Mouse (Mus musculus) kidney, adult 11 months (tissue): ENCODE measurements at regions not wholly inside any gene's neighbourhood (a gene's known extent, or its start where the extent isn't known, plus 50 kb on each side); places are given as distances from the start of the nearest gene placed in this dataset.
"Not testable (repeated sequence)": the region's sequence is repeated elsewhere in the genome, so short reads cannot be mapped to it uniquely, and the experiment has no call there.

Experiments
- DNase-seq: peaks from one replicate; pipeline ENCODE4 v3.0.0; 2022

DNA sequence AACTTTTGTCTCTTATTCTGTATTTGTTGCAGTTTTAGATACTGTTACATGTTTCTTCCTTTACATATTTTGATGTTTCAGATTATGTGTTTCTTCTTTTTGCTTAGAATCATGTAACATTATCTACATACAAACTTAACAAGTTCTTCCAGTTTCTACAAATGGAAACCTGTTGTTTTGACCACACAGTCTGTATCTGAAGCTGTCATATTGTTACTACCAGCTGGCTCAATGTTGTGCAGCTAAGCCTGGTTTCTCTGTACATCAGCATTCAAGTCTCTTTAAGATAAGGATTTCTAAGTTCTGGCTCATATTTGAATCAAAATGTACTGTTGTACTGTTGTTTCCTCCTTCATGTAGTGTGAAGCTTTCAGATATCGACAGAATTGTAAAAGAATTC, 65.4 kb upstream of the Vps41 start:
- no peak for DNase-seq

DNA sequence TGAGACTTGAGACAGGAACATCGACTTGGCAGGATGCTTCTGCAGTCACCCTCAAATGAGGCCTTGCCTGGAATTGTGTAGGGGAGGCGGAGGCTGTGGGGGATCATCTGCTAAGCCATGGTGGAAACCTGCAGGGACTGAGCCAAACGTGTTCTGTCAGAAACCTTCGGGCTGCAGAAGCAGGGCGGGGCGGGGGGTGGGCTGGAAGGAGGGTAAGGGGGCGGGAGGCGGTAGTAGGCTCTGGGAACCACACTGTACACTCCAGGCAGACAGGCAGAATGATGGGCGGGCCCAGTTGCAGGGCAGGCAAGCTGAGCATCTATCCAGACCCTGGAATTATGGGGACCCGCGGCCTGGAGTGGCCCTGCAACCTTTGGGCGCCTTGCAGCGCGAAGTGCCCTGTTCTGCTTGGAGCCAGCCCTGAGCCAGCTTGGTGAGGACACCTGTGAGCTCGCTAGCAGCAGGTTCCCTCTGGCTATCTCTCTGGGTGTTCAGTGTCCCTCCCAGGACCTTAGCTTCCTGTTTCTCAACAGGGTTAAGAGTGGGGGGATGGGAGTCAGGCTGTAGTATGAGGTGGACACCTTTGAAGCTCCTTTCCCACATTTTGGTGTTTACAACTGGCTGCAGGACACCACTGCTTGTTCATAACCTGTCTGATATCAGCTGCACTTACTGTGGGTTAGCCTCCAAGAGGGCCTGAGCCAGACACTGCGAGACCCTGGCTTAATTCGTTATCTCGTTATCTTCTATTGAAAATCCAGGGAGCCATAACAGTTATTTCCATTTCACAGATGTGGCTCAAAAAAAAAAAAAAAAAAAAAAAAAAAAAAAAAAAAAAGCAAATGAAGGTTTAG, 102.1 kb upstream of the Vps41 start:
- DNase-seq: no peak

DNA sequence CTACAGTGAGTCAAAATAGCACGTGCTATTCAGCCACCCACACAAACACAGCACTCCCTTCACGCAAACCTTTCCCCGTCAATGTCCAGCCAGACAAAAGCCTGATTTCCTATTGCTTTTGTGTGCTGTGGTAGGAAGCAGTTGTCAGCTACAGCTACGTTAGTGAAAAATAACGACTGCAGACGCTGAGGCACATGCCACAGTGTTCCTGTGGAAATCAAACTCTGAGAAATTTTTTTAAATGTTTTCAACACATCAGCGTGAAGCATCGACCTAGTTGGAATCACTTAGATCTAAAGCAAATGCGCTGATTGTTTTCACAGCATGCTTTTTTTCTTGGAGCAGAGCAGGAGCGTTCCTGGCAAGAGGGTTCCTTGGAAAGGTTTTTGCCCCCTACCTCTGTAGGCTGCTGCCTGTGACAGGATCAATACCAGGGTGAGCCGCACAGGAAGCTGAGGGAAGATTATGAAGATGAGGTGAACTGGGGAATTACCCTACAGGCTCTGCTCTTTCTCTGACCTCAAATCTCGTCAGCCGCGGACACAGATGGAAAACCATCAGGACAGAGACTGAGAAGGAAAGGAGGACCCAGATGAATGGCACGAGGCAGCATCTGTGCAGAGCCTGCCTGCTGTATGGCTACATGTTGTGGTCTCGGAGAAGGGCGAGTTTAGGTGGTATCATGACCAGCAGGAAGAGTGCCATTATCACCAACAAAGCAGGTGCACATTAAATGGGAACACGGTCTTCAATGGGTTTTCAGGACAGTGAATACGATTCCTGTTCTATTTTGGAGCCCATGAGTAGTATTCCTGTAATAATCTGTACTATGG, 136.2 kb upstream of the Vps41 start:
- no peak for DNase-seq

DNA sequence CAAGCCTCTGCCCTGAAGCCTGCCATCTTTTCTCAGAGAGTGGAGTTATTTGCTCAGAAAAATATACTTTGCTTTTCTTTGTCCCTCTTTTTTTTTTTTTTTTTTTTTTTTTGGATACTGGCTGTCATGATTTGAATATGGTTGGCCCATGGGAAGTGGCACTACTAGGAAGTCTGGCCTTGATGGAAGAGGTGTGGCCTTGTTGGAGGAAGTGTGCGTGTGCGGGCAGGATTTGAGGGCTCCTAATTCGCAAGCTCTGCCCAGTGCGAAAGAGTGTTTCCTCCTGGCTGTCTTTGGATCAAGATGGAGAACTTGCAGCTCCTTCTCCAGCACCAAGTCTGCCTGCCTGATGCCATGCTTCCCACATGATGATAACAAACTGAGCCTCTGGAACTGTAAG, 141.1 kb upstream of the Vps41 start:
- no peak for DNase-seq

DNA sequence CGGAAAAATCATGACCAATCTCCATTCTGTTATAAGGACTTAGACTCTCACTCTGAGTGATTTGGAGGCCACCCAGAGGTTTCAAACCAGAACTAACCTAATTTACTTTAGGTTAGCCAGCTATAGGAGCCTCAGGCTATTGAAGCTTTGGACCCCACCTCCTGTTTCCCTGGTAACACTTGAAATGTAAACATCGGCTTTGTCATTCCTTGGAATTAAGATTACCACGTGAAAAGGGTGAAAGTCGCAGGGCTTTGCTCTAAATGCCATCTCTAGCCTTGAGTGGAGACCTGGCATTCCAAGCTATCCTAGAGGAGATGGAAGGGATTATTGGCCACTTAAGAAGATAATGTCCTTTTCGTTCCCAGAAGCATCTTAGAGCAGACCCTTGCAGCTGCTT, 141.5 kb upstream of the Vps41 start:
- no peak for DNase-seq

DNA sequence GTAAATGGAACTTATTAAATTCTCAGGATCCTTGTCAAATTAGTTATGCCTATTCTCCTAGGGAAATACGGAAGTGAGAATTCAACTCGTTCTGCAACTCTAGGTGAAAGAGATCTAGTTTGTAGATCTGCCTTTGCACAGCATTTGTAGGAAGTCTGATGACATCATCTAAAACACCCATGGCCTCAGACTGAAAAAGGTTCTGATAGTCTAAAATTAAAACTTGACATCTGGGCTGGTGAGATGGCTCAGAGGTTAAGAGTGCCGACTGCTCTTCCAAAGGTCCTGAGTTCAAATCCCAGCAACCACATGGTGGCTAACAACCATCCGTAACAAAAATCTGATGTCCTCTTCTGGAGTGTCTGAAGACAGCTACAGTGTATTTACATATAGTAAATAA, 144.5 kb upstream of the Pou6f2 start:
- DNase-seq: not testable (repeated sequence)

DNA sequence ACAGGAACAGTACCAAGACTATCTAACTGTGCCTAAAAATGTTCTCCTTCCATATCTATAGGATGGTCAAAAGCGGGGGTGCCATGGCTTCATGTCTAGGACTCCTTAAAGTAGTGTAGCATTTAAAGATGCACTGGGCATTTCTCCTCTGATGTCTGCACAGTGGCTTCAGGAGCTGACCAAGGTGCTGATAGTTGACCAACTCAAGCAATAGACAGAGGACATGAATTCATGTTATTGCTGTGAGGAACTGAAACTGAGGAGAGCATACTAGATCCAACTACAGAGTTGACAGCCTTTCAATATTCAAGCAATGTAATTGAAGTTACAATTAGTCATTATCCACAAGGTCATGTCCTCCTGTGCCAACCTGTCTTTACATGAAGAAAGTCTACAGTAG, 133.0 kb upstream of the Pou6f2 start:
- no peak for DNase-seq

DNA sequence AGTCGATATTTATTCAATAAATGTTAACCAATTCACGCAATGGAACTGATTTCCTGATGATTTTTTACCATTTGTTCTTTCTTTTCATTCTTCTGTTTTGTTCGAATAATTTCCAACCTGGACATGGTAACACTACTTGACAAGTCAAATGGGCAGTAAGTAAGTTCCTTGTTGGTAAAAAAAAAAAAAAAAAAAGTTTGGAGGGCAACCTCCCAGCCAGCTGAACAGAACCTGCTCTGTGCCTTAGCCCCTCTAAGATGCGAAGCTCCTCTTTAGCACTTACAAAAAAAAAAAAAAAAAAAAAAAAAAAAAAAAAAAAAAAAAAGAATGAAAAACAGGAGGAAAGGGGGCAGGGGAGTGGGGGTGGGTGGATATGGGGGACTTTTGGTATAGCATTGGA, 100.7 kb upstream of the Pou6f2 start:
- DNase-seq: no peak

DNA sequence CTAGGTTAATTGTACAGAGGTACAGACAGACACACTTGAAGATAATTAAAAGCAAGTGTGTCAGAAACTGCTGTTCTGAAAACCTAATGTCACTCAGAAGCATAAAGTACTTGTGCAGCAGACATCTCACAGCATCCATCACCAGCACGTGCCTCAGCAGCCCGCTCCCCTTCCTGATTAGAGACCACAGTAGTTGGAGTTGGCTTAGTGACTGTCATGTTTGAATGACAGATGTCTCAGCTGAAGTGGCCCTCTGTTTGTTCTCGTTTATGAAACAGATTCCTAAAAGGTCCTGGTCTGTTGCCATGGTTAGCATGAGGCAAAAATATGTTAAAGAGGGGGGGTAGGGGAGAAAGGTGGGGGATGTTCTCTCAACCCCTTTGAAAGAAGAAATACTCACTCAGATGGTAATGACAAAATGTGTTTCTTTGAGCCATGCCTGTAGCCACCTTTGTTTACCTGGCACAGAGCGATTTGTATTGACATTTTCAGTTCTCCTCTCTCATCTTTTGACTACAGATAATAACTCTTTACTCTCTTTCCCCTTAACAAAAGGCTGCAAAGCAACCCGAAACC, 100.2 kb upstream of the Pou6f2 start:
- DNase-seq: no peak

DNA sequence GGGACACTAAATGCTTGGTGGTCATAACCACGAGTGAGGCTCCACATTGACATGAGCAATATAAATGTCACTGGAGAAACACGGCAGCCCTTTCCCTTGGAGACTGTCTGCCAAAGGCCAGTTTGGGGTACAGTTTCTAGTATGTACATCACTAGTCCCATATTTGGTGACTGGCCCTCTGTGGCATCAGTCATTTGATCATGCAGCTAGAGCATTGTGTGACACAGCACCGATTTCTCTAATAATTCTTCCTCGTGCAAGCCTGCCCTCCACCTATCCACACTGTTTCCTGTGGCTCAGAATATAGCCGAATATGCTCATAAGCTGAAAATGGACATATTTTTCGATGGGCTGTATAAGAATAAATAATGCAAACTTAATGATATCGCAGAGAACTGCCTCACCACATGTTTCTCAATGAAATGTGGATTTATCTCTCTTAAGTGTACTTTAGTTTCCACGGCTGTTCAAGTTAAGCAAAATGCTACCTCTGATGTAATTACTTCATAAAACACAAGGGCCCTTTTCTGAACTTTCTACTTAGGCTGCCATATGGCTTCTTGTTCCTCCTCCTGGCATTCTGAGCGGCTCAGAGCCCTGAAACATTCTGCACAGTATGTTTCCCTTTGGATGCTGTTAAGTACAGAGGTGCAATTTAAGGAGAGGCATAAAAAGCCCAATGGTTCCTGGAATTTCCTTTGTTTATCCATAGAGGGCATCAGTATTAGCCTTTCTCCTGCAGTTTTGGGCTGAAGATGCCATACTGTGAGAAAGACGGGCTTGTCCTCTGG, 97.7 kb upstream of the Pou6f2 start:
- DNase-seq: no peak

DNA sequence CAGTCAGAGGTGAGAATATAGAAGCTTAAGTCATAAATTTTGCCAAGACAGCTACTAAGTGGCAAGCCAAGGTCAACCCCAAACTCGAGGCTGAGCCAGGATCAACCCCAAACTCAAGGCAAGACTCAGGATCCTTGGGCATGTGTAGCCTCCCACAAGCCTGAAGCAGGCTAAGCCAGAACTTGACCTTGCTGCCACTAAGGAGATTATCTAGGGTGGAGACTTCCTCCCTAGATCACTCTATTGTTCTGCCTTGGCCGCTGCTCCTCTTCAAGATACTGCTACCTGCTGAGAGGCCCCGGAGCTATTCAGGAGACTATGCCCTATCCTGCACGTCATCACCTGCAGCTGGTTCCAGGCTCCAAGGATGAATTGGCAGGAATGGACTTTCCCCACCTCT, 88.3 kb upstream of the Pou6f2 start:
- not testable (repeated sequence) for DNase-seq

DNA sequence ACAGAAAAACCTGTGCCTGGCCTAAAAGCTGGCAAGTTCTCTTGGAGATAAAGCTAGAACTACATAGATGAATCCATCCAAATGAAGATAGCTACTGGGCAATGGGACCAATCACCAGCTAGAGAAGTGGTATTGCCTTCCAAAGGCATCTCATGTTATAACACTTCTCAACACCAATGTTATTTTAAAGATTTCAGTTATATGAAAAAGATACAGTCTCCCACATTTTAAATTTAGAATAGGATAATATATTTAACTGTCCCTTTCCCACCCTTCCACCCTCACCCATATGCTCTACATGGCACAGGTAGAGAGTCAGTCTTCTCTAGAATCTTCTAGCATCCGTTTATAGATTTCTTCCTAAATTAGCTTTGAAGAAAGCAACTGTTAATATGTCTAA, 87.6 kb upstream of the Pou6f2 start:
- DNase-seq: no peak

DNA sequence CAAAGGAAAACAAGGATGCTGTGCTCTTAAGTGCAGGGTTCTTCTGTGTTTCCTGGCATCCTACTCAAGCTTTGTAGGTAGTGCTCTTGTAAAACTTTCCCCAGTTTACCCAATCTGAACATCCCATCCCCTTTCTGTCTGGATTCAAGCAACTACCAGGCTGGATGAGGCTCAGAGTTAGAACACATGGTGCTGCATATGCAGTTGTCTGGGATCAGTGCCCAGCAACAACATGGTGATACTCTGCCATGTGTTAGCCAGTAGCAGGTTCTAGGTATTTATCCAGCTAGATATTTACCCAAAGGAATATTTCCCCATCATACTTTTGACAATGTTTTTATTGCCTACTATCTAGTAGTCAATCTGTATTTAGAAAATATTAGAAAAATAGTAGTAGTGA, 78.8 kb upstream of the Pou6f2 start:
- no peak for DNase-seq

DNA sequence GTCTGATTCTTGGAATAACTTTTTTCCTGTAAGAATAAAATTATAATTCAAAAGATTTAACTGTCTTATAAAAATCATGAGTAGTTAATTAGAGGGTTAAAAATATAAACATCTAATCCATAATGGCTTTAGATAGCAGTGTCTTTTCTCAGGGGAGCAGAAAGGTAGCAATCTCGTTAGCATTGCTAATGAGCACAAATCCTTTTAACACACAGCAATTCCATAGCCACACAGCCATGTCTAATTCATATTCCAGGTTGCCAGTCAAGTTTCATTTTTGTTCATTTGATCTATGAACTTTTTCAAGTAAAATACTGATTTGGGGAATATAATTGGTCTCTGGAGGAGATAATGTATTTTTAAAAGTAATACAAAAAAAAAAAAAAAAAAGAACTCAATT, 74.0 kb upstream of the Pou6f2 start:
- DNase-seq: no peak

DNA sequence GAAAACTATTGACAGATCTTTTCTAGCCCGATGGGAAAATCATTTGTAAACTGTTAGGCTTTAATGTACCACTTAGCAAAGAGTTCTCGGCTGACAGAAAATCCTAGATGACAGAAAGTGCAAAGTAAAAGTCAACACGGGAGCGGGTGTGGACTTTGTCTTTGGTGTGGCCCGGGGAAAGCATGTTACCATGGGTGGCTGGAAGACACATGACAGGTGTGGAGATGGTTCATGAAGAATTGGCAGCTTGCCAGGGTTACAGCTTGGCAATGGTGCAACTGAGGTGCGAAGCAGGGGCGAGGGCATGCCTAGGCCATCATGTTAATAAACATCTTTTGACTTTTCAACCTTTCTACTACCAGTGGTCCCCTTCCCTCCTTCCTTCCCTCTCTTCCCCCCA, 68.4 kb upstream of the Pou6f2 start:
- no peak for DNase-seq

DNA sequence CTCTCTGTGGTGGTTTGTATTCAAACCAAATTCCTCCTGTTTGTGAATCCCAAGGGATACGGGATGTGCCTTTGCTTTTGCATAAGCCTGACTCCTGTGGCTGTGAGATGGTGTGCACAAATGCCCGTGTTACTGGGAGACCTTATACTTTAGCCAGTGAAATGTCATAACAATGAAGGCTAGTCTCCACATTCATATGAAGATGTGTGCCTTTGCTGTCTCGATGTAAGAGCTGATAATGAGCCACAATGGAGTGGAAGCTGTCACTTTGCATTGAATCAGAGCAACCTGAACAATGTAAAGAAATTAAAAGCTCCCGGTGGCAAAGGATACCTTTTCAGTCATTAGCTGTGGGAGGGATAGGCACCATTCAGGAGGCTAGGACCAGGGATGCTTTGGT, 64.7 kb upstream of the Pou6f2 start:
- no peak for DNase-seq

DNA sequence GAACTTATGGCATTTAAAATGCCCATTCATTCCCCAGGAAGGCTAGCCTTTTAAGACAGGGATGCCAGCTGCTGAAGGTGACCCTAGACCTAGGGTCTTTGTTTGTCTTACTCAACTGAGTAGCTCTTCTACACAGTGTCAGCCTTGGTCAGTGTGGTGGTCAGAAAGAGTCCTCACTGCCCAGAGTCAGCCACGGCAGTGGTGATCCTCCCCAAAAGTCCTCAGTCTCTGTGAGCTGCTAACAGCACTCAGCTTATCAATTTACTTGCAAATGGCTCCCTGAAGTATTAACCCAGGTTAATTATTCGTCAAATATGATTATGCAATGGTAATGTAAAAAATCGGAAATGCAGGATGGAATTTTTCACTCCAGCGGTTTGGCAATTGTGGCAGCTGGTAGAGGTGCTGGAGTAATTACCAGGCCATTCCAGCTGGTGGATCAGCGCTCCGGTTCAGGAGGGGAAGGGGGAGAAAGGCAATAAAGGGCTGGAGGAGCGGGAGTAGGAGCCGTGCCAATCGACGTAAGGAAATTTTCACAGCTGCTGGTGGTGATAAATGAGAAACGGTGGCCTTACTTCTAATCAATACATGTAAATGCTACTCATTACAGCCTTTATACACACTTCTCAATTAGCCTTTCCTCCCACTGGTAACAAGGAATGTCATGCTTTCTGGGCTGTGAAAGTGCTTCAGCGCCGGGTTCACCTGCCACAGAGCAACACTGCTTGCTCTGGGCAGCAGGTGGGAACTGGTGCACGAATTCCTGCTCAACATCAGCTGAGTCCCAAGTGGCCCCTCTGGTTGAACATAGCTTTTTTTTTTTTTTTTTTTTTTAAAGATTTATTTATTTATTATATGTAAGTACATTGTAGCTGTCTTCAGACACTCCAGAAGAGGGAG, 60.1 kb upstream of the Pou6f2 start:
- DNase-seq: peak; percentile 11
